Mouse (Mus musculus) kidney, embryonic 16.5 days (tissue): ENCODE results near the gene Rac3. TPM values are rescaled to one million over a fixed set of nuclear protein-coding genes. Genes with fewer than 3 reads are reported as not detected.

ENCODE experiments used
- ATAC-seq: fragments of 200-750 bp; cut with Nextera tagmentation; 2 replicates; pipeline ENCODE4 v1.8.0; 2017; ENCODE audit warnings: moderate TSS enrichment; ENCODE audit not compliant: low FRiP score, low TSS enrichment
- H3K27ac ChIP-seq: fragments of 300-500 bp; sonication (generic); 2 replicates; pipeline ENCODE4 v1.5.1; 2014; ENCODE audit warnings: low read length
- H3K27me3 ChIP-seq: fragments of 300-500 bp; sonication (generic); 2 replicates; pipeline ENCODE4 v1.6.1; 2014; ENCODE audit warnings: low read length, control low read depth, mixed read lengths; ENCODE audit not compliant: insufficient read depth
- H3K36me3 ChIP-seq: fragments of 300-500 bp; sonication (generic); 2 replicates; pipeline ENCODE4 v1.6.1; 2014; ENCODE audit warnings: low read length, control low read depth, mixed read lengths; ENCODE audit not compliant: insufficient read depth
- H3K4me1 ChIP-seq: fragments of 300-500 bp; sonication (generic); 2 replicates; pipeline ENCODE4 v1.6.1; 2014; ENCODE audit warnings: low read length, control low read depth, mixed read lengths; ENCODE audit not compliant: insufficient read depth
- H3K4me2 ChIP-seq: fragments of 300-500 bp; sonication (generic); replicated peaks from 2 replicates; pipeline ENCODE4 v1.6.1; 2014; ENCODE audit warnings: low read depth, low read length
- H3K4me3 ChIP-seq: fragments of 300-500 bp; sonication (generic); 2 replicates; pipeline ENCODE4 v1.5.1; 2014; ENCODE audit warnings: mild to moderate bottlenecking, low read length
- H3K9ac ChIP-seq: fragments of 300-500 bp; sonication (generic); replicated peaks from 2 replicates; pipeline ENCODE4 v1.6.1; 2014; ENCODE audit warnings: low read length
- H3K9me3 ChIP-seq: fragments of 300-500 bp; sonication (generic); 2 replicates; pipeline ENCODE4 v1.6.1; 2016; ENCODE audit warnings: low read length, control low read depth
- WGBS: fragments of 180-500 bp; shearing (Covaris S2); extraction: QIAGEN DNeasy Blood & Tissue Kit; methylation state at CpG from one replicate; pipeline ENCODE4 v1.1.7; 2014; 5-methylcytosine and 5-hydroxymethylcytosine counted together
- polyA plus RNA-seq: library from polyadenylated mRNA; unstranded; fragments of >200 nt; fragmentation: Nextera tagmentation; extraction: Ambion mirVana; gene quantifications from 2 replicates; pipeline ENCODE4 v1.2.1, GENCODE M21; 2015

Gene Rac3
- polyA plus RNA-seq, 1 experiment from 2014 or later: 38.7 TPM

GRCm38 (mm10) chr11:120684660-120685059 lies 36.6 kb upstream of the Rac3 start:
- Histone ChIP-seq H3K9me3 (no peaks in the 10 kb centered on the region), H3K9ac (no peak overlapping the region), H3K27ac (no peak overlapping the region), H3K36me3 (peaks cover 44% of the 10 kb centered on the region), H3K4me1 (0 out of 2 replicates have a peak, but pooled peaks cover 5% of the 10 kb centered on the region), H3K27me3 (no peaks in the 10 kb centered on the region), H3K4me2 (no peak overlapping the region), H3K4me3 (no peak overlapping the region)
- WGBS: 96% methylated on average over 2 of the region's 2 CpGs
- no peak for ATAC-seq

DNA sequence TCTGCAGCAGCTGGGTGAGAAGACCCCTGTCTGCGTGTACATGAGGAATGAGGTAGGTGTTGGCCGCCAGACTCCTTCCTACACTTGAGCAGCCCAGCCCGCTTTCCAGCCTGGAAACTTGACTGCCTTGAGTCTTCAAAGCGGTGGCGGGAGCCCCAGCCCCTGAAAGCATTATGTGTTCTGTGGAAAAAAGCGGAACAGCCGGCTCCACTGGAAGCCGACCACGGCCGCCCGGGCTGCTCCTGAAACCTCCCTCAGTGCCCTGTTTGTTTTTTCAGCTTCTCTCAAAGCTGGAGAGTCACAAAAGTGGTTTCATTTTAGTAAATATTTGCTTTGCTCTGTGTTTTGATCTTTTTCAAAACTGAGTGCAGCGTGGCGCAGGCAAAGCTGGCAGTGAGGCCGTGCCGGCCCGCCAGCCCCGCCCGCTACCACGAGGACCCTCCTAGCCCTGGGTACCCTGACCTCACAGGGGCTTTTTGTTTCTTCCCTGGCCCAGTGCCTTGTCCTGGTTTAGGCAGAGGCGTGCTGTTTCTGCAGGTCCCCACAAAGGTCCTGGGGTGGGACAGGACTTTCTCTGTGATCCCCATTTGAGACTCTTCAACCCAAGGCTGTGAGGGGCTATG lies 34.5 kb upstream of the Rac3 start:
- no peaks in the 10 kb centered on the region for H3K27me3 ChIP-seq
- 0 out of 2 replicates have a peak, but pooled peaks cover 5% of the 10 kb centered on the region for H3K4me1 ChIP-seq
- H3K4me3 ChIP-seq: no peak overlapping the region
- no peak overlapping the region for H3K9ac ChIP-seq
- H3K27ac ChIP-seq: no peak overlapping the region; the same call in 1 of the 2 replicates
- peaks cover 36% of the 10 kb centered on the region for H3K36me3 ChIP-seq
- H3K4me2 ChIP-seq: no peak overlapping the region
- ATAC-seq: no peak
- WGBS: 77% methylated on average over 20 of the region's 20 CpGs
- no peaks in the 10 kb centered on the region for H3K9me3 ChIP-seq

DNA sequence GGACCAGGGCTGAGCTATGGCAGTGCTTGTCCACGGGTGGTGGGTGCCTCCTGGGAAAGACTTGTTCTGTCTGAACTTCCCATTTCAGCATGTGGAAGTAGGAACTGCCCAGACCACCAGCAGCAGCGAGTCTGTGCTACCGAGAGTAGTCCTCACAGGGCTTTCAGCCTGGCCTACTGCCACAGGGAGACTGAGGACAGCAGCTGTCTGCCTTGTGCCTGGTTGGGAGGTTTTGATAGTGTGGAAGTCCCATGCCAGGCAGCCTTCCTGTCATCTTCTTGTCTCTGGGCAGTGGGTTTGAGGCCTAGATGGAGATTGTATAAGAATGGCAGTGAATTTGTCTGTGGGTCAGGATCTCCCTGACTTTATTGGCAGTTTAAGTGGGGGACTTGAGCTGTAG lies 31.9 kb upstream of the Rac3 start:
- no peak overlapping the region for H3K4me2 ChIP-seq
- no peaks in the 10 kb centered on the region for H3K27me3 ChIP-seq
- 85% methylated on average over 3 of the region's 3 CpGs for WGBS
- H3K4me3 ChIP-seq: no peak overlapping the region
- no peak overlapping the region for H3K27ac ChIP-seq
- no peak for ATAC-seq
- no peaks in the 10 kb centered on the region for H3K9me3 ChIP-seq
- peaks cover 36% of the 10 kb centered on the region for H3K36me3 ChIP-seq
- 0 out of 2 replicates have a peak, but pooled peaks cover 5% of the 10 kb centered on the region for H3K4me1 ChIP-seq
- H3K9ac ChIP-seq: no peak overlapping the region

DNA sequence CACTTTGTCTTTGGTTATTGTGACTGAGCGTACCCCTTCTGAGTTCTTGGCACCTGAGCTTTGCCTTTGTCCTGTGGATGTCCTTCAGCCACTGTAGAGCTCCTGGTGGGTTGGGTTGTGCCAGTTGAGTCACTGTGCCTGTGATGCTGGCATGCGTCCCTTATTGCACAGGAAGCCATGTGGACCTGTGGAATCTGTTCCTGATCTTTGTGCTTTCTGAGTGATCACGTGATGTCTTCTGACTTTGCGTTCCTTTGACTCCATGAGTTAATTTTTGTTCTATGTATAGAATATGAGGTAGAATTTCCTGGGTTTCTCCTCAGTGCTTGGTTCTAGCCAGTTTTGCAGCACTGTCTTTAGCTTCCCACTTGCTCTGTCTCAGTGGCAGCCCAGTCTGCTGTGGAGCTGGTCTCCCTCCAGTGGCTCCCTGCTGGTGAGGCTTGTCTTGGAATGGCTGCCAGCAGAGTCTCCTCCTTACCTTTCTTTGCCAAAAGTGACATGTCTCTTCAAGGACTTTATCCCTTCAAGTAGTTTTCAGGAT lies 28.7 kb upstream of the Rac3 start:
- Histone ChIP-seq H3K4me2 (no peak overlapping the region), H3K27ac (no peak overlapping the region), H3K27me3 (no peaks in the 10 kb centered on the region), H3K9ac (no peak overlapping the region), H3K4me1 (peaks cover 23% of the 10 kb centered on the region), H3K9me3 (no peaks in the 10 kb centered on the region), H3K36me3 (peaks cover 29% of the 10 kb centered on the region), H3K4me3 (no peak overlapping the region)
- WGBS: 88% methylated on average over 4 of the region's 4 CpGs
- ATAC-seq: no peak

DNA sequence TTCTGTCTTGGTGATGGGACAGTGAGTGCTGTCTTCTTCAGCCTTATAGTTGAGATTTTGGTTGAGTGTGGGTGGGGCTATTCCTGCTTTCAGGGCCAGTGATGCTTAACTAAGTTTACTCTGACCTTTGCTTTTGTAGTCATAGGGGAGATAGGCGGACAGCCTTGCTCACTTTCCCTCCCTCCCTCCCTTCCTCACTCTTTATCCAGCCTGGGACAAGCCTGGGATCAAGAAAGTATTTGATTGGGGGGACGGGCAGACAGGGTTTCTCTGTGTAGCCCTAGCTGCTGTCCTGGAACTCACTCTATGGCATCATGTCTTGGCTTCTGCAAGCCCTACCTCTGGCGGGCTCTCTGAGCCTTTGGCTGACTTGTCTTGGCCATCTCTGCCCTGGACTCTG lies 27.8 kb upstream of the Rac3 start:
- no peak for ATAC-seq
- peaks cover 28% of the 10 kb centered on the region for H3K36me3 ChIP-seq
- no peaks in the 10 kb centered on the region for H3K27me3 ChIP-seq
- H3K9ac ChIP-seq: no peak overlapping the region
- peaks cover 32% of the 10 kb centered on the region for H3K4me1 ChIP-seq
- 74% methylated on average over 3 of the region's 3 CpGs for WGBS
- no peak overlapping the region for H3K27ac ChIP-seq
- no peaks in the 10 kb centered on the region for H3K9me3 ChIP-seq
- no peak overlapping the region for H3K4me3 ChIP-seq
- H3K4me2 ChIP-seq: no peak overlapping the region

DNA sequence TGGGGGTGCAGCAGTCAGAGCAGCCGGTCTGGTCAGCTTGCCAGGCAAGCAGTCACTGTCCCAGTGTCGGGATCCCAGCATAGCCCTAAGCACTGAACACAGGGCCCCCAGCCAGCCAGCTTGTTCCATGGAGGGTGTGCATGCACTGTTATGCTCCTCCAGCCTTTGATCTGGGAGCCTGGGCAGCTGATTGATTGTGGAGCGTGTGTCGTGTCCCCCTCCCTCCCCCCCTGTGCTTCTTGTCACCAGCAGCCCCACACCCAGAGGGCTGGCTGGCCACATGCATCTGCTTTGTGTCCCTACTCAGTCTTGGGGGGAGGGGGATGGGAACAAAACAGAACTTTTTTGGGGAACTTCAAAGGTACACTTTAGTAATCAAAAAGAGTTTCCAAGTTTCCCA lies 26.1 kb upstream of the Rac3 start:
- 0 out of 2 replicates have a peak overlapping the region, but pooled peaks have one; percentile 4 for H3K4me2 ChIP-seq
- ATAC-seq: peak; percentile 57
- H3K4me1 ChIP-seq: peaks cover 33% of the 10 kb centered on the region
- H3K9ac ChIP-seq: peak overlapping the region; percentile 25
- no peaks in the 10 kb centered on the region for H3K27me3 ChIP-seq
- no peak overlapping the region for H3K4me3 ChIP-seq
- whole genome bisulfite sequencing: 10% methylated on average over 4 of the region's 4 CpGs
- H3K27ac ChIP-seq: peak overlapping the region; percentile 65
- no peaks in the 10 kb centered on the region for H3K9me3 ChIP-seq
- peaks cover 18% of the 10 kb centered on the region for H3K36me3 ChIP-seq

DNA sequence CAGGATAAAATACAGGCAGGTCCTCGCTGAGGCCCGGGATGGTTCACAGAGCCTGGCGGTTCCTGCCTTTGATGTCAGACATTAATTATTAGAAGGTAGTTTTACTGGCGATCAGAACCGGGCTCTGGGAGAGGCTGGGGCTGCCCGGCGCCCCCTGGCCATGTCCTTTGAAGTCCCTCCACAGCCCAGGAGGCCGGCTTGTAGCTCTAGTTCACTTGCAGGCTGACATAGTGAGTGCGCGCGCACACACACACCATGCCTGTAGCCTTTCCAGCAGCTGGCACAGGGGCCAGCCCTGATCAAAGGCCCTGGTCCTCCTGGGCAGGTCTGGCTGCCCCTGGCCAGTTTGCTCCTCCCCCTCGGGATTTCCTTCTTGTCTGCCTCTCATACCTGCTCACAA lies 25.6 kb upstream of the Rac3 start:
- Histone ChIP-seq H3K9me3 (no peaks in the 10 kb centered on the region), H3K36me3 (peaks cover 16% of the 10 kb centered on the region), H3K4me3 (no peak overlapping the region), H3K27me3 (no peaks in the 10 kb centered on the region), H3K9ac (no peak overlapping the region), H3K4me2 (0 out of 2 replicates have a peak overlapping the region, but pooled peaks have one; percentile 4), H3K4me1 (peaks cover 33% of the 10 kb centered on the region), H3K27ac (peak overlapping the region; percentile 65)
- 16% methylated on average over 12 of the region's 12 CpGs for WGBS
- ATAC-seq: peak; percentile 85

DNA sequence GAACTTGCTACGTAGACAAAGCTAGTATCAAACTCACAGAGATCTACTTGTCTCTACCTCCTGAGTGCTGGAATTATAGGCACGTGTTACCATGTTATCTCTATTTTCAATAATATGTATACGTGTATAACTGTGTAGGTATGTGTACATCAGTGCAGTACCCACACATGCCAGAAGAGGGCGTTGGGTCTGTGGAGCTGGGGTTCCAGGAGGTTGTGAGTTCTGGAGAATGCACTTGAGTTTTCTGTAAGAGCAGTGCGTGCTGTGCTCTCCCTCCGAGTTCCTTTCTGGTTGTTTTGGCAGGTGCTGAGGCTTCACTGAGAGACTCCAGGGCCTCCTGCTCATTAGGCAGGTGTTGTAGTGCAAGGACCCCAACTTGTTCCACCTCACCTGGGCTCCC lies 24.7 kb upstream of the Rac3 start:
- Histone ChIP-seq H3K36me3 (peaks cover 21% of the 10 kb centered on the region), H3K27ac (no peak overlapping the region), H3K4me1 (peaks cover 33% of the 10 kb centered on the region), H3K4me2 (no peak overlapping the region), H3K4me3 (no peak overlapping the region), H3K27me3 (no peaks in the 10 kb centered on the region), H3K9me3 (no peaks in the 10 kb centered on the region), H3K9ac (no peak overlapping the region)
- 90% methylated on average over 6 of the region's 6 CpGs for WGBS
- ATAC-seq: no peak

DNA sequence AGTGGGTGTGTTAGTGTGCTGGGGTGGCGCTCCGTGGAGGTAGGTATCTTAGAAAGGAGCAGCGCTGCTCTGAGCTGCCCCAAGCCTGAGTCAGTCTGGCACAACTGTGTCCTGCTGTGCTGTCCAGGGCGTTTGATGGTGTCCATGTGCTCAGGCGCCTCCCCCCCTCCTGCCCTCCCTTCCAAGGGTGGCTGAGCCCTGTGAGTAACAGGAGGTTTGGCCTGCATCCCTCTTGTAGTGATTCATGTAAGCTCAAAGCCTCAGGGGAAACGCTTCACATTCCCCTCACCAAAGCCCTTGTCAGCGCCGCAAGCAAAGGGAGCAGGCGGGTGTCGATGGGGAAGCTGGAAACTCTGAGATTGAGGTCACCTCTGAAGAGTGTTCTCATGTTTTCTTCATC lies 23.5 kb upstream of the Rac3 start:
- no peaks in the 10 kb centered on the region for H3K9me3 ChIP-seq
- ATAC-seq: peak; percentile 35
- H3K4me2 ChIP-seq: no peak overlapping the region
- H3K4me3 ChIP-seq: no peak overlapping the region
- peak overlapping the region; percentile 7 for H3K9ac ChIP-seq
- peak overlapping the region; percentile 48 for H3K27ac ChIP-seq
- H3K36me3 ChIP-seq: peaks cover 23% of the 10 kb centered on the region
- WGBS: 29% methylated on average over 10 of the region's 10 CpGs
- H3K27me3 ChIP-seq: no peaks in the 10 kb centered on the region
- peaks cover 33% of the 10 kb centered on the region for H3K4me1 ChIP-seq

DNA sequence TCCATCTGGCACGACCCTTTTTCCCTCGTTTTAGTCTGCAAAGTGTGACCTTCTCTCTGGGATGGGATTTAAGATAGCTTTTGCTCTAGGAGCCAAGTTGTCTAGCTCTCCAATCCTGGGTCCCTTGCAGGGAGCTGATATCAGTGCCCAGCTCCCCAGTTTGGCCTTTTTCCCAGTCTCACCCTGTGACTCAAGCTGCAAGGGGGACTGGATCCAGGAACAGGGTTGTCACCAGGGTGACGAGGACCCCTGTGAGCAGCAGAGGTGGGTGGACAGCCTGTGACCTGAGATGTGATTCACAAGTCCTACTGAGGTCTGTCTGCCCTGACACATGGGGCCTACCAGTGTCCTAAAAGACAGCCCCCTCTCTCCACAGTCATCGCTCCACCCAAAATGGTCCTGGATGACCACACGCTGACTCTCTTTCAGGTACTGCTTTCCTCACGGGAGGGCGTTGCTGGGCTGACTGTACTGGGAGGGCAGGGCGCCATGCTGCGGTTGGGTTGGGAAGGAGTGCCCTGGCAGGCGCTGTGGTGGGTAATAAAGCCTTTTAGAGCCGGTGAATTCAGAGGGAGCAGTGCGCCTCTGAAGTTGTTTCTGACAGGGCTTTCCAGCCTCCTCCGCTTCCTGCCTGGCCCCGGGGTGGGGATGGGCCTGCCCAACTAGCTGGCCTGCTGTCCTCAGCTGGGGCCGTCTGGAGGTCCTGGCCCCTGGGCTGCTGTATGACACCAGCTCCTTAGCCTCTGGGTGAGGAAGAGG lies 17.4 kb upstream of the Rac3 start:
- Histone ChIP-seq H3K4me1 (peaks cover 48% of the 10 kb centered on the region), H3K27me3 (no peaks in the 10 kb centered on the region), H3K4me2 (no peak overlapping the region), H3K9ac (peak overlapping the region; percentile 45), H3K36me3 (peaks cover 10% of the 10 kb centered on the region), H3K9me3 (no peaks in the 10 kb centered on the region), H3K4me3 (no peak overlapping the region), H3K27ac (peak overlapping the region; percentile 3; the same call in 1 of the 2 replicates)
- 32% methylated on average over 15 of the region's 15 CpGs for WGBS
- no peak for ATAC-seq
